Mouse (Mus musculus): ENCODE measurements around the gene Isg20l2.
A peak's percentile ranks its signal among the peaks of the same experiment; 100 is the strongest.

The Isg20l2 gene

DNA sequence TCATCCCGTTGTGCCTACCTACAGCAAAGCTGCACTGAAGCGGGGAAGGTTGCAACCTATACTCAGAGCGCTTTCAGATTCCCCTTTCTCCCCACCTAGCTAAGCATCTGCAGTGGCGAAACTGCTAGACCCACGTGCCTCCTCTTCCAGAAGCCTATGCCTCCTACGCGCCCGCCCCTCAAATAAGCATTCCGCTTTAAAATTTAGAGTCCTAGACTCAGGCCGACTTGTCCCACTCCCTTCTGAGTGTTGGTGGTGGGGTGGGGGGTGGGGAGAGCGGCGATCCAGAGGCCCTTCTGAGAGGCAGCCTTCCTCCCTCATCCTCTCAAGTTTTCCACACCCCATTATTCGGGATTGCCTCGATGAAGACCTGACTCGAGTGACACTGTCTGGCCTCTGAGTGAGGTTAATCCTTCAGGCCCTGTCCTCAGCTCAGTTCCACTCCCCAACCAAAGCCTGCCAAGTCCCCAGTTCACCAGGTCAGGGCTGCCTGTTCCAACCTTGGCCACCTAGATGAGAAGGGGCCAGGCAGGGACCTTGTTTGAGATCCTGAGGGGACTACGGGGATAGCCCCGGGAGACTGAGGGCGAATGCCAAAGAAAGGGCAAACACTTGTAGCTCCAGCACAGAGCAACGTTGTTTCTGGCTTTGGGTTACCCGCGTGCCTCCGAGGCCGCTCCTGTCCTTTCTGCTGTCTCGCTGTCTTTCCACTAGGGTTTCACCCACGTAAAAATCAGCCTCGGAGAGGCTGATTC lies 17.1 kb downstream of the Isg20l2 start:
- DNase-seq (ENCODE audit: extremely low spot score, low spot score), result peak; percentile 78

DNA sequence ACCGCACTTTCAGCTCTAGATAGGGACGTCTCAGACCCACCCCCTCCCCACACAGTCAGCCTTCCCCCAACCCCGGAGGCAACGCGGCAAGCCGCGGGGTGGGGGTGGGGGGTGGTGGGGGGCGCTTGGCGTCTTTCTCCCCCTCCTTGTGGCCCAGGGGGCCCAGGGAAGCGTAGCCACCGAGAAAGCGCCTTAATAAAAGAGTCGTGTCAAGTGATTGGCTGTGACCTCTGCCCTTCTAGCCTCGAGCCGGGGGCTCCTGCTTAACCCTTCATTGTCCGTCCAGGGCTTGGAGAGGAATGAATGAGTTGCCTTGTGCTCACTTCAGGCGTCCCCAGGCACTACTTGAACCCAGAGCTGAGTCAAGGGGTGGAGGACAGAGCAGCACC lies 17.7 kb downstream of the Isg20l2 start:
- peak; percentile 86 for DNase-seq (ENCODE audit: extremely low spot score, low spot score)

DNA sequence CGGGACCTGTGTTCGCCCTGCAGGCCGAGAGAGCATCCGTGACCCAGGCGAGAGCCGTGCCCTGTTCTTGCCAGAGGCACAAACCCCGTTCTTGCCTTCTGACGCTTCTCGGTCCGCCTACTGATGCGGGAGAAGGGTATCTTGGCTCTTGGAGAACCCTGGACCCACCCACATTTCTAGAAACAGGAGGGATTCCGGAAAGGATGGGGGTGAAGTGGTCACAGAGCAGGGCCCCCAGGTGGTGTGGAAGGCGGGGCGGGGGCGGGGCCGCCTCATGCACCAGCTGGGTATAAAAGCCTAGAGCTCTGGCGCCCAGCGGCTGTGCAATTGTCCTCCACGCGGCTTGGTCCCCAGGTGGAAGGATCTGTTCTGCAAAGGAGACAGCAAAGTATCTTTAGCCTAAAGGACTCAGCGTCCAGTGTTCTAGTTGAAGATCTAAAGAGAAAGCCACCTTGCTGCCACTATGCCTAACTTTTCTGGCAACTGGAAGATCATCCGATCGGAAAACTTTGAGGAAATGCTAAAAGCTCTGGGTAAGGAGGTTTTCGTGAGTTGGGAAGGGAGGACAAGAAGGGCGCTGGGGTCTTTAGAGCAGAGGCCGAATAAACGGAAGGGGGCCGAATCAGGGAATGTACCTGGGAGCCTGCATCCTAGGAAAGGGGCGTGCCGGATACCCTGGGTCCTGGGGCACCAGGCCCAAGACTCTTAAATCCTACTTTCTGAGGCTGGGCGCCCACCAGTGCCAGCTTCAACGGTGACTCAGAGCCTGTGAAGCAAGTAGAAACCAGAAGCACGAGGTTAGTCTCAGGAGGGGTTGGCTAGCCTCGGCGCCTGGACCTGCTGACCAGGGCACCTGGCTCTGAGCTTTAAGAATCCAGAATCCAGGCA lies 18.5 kb downstream of the Isg20l2 start, which contains the start of gene Crabp2:
TSS of gene Crabp2 (plus strand) at position 289 of the 888 bp plus-strand sequence.
- DNase-seq (ENCODE audit: extremely low spot score, low spot score), result peak; percentile 82

DNA sequence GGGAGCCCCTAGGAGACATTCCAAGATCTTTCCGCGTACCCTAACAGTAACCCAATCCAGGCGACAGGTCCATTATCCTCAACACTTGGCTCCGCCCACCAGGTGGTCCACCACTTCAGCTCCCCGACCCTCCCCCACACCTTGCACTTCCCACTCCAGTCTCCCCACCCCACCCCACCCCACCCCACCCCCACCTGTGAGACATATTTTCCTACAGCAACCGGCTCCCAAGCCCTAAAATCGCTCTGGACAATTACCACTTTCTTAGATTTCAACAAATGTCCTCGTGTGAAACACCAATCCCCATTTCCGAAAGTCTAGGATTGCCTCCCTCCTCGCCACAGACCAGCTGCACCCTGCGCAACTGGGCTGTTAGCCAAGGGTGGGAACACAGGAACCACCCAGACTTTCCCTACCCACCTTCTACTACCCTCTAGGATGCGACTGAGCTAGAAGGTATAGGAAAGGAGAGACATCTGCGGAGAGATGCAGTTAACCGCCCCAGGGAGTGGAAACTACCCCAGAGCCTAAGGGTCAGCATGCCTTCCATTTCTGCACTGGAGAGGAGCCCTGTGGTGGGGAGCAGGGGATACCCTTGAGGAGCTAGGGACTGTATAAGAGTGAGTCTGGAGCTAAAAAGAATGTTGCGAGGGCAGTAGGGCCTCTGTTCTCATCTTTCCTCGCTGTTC lies 19.3 kb downstream of the Isg20l2 start:
- DNase-seq (ENCODE audit: extremely low spot score, low spot score), result peak; percentile 55

DNA sequence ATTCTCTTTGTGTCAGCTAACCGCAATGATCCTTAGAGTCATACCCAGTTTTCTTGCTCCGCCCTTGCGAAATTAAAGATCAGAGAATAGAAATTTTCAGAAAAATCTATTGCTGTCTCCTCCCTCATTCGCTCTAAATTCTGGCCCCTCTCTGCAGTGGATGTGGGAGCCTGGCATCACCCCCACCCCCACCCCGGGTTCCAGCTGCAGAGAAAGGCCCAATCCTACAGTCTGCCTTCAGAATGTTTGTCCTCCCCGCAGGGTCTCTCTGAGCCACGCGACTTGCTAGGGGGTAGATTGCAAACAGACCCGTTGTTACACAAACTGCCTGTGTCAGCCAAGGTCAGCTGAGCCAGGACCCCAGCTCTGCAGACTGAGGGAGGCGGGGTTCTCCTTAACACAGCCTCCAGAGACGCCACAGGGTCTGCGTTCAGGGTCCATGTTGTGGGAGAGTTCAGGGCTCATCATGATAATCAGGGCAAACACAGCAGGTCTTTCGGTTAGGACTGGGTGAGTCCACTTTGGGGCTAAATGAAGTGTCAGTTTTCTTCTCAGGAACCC lies 19.9 kb downstream of the Isg20l2 start:
- peak; percentile 61 for DNase-seq (ENCODE audit: extremely low spot score, low spot score)

DNA sequence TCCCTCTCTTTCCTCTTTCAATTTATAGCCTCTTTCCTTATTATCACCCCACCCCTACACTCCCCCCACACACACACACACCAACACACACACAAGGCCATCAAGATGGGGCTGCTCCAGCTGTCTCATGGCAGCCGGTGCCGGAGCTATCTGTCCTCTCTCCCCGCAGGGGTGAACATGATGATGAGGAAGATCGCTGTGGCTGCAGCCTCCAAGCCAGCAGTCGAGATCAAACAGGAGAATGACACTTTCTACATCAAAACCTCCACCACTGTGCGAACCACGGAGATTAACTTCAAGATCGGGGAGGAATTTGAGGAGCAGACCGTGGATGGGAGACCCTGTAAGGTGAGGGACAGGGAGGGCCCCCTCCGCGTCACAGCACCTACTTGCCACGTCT lies 21.8 kb downstream of the Isg20l2 start:
- DNase-seq (ENCODE audit: extremely low spot score, low spot score), result no peak

DNA sequence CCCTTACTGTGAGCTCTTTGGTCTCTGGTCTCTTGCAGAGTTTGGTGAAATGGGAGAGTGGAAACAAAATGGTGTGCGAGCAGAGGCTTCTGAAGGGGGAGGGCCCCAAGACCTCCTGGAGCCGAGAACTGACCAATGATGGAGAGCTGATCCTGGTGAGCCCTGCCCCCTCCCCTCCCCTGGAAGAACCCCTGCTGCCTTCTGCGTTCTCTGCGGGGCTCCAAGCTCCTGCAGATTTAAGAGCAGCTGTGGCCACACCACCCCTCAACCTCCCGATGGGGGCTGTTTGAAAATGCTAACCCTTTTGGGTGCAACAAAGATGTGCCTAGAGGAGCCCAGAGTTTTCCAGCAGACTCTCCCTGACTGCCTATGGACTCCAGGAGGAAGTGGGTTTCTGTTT lies 22.3 kb downstream of the Isg20l2 start:
- DNase-seq (ENCODE audit: extremely low spot score, low spot score), result peak; percentile 45

DNA sequence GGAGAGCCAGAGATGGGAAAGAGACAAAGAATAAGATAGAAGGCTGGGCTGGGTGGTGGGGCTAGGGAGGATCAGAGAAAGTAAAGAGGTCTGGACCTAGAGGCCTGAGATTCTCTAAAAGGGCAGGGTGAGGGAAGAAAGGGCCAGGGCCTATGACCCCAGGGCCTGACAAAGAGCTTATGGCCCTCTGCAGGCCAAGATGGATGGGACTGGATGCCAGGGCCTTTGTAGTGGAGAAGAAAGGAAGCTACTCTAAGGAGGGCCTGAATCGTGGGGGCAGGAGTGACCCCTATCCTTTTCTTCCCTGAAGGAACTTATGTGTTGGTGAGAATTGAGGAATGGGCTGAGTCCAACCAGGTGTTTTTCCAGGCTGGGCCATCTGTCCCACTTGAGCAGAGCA lies 27.9 kb downstream of the Isg20l2 start:
- peak; percentile 64 for DNase-seq (ENCODE audit: extremely low spot score, low spot score)

DNA sequence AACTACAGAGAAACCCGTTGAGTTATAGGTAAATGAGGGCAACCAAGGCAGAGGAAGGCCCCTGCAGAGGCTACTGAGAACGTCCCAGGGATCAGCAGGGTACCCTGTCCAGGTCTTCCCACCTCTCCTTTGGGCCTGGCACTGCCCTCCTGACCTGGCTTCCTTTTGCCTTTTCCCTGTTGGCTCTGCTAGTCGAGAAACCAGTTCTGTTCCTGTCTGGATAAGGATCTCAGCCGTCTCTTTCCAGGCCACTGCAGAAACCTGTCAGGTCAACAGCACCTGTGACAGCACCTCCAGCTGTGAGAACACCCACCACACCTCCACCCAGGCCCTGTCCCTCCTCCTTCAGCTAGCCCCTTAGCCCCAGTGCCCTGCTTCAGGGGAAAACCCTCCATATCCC lies 28.4 kb downstream of the Isg20l2 start:
- DNase-seq (ENCODE audit: extremely low spot score, low spot score), result no peak

DNA sequence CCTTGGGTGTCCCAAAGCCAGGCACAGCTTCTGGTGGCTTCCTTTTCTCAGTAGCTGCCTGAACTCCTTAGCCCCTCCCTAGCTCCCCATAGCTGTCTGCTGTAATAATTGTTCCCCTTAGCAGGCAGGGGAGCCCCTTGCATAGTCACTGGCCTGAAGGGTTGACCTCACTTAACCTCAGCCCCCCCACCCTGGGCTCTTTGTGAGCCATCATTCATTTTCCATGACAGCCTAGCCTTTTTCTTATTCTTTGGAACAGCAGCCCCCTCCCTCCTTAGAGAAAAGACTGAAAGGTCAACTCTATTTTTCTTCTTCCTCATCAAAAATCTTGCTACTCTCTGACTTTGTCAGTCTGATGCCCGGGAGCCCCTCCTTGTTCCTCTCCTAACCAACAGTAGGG lies 28.9 kb downstream of the Isg20l2 start:
- peak; percentile 65 for DNase-seq (ENCODE audit: extremely low spot score, low spot score)

DNA sequence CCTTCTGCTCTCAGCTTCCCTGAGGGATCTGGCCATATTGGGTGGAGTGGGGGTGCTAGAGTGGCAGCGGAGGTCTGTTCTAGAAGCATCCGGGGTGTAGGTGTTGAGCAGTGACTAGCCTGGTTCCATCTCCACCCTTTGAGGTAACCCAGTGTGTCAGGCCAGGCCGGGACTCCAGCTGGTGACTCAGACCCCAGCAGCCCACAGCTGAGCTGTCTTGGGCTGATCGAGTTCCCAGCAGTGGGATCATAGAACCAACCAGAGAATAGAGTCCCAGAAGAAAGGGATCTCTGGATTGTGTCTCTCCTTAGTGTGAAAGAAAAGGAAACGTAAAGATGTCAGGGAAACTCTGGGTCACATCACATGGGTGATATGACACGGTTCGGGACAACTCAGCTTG lies 29.3 kb downstream of the Isg20l2 start:
- peak; percentile 46 for DNase-seq (ENCODE audit: extremely low spot score, low spot score)

DNA sequence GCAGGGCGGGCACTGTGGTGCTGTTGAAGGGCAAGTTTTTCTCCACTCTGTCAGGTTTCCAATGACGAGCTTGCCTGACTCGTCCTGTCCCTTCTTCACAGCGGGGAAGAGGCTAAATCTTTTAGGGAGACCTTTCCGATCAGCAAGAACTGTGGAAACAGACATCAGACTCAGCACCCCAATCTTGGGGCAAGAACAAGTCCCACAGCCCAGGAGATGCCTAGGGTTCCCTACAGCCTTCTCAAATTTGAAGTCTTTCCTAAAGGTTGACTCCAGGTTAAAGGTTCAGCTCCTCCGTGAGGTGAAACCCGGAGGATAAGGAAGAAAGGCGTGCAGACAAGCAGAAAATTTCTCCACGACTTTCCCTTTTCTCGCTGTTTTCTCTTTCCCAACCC lies 30.1 kb downstream of the Isg20l2 start:
- DNase-seq (ENCODE audit: extremely low spot score, low spot score), result no peak

DNA sequence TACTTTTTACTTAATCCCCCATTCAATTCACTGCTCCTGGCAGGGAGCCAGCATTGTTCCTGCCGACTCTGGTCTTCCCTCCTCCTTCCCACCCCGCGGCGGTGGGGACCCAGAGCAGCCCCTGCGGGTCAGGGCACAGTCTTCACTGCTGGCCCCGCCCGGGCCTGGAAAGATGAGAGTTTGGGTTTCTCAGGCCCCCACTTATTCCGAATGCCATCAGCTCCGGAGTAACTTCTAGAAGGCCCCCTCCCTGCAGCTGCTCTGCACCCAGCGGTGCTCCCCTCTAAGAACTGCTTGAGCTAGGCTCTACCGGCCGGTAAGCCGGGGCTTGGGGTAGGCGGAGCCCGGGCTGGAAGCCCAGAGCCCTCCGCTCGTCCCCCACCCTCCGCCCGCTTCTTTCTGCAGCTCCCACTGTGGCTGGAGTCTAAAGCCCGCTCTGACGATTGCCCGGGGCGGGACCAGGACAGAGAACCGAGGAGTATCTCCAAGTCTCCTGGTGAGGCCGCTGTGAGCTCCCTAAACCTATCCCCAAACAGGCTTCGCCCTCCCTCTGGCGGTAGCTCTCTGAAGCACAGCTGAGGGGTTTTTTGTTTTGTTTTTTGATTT lies 30.6 kb downstream of the Isg20l2 start:
- DNase-seq (ENCODE audit: extremely low spot score, low spot score), result peak; percentile 90

DNA sequence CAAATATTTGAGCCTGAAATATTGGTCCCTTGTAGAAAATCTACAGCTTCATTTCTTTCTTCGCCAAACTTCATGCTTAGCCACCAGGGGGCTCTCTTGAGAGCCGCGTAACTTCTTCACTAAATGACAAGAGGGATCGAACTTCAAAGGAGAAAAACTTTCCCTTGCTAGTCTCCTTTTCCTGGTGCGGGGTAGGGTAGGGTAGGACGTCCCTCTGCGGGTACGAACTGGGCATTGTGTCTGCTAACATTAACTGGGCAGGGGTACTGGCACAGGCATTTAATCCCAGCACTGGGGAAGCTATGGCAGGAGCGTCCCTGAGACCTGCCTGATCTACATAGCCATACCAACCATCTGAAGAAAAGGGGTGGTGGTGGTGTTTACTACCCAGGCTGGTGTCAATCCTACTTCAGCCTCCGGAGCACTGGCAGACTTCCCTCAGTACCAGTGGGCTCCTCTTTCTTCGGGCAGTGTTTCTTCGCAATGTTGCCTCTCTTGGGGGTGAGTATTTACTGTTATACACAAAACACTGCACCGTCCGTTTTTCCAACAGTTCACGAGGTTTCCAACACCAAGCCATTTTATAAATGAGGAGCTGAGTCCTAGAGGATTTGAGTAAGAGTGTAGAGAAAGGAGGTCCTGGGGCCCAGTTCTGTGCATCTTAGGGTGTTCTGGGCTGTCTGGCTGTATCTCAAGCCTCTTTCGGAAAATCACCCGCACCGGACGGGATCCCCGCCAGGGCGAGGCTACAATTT lies 40.2 kb downstream of the Isg20l2 start:
- DNase-seq (ENCODE audit: extremely low spot score, low spot score), result peak; percentile 80

DNA sequence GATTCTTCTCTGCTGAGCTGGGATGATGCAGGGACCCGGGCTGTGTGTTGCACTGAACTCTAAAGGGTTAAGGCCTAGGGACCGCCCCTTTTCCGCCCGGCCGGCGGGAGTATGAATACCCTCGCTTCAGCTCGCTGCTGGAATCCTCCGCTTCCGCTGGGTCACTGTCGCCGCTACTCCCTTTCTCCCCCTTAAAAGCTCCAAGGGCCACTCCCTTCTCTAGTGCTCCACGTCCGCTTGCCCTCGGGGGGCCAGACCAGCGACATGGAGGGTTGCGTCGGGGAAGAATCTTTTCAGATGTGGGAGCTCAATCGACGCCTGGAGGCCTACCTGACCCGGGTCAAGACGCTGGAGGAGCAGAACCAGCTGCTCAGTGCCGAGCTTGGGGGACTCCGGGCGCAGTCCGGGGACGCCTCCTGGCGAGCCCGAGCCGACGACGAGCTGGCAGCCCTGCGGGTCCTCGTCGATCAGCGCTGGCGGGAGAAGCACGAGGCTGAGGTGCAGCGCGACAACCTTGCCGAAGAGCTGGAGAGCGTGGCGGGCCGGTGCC lies 40.9 kb downstream of the Isg20l2 start, which contains the start of gene Nes:
TSS of gene Nes (plus strand) at position 140 of the 550 bp plus-strand sequence.
- peak; percentile 92 for DNase-seq (ENCODE audit: extremely low spot score, low spot score)

DNA sequence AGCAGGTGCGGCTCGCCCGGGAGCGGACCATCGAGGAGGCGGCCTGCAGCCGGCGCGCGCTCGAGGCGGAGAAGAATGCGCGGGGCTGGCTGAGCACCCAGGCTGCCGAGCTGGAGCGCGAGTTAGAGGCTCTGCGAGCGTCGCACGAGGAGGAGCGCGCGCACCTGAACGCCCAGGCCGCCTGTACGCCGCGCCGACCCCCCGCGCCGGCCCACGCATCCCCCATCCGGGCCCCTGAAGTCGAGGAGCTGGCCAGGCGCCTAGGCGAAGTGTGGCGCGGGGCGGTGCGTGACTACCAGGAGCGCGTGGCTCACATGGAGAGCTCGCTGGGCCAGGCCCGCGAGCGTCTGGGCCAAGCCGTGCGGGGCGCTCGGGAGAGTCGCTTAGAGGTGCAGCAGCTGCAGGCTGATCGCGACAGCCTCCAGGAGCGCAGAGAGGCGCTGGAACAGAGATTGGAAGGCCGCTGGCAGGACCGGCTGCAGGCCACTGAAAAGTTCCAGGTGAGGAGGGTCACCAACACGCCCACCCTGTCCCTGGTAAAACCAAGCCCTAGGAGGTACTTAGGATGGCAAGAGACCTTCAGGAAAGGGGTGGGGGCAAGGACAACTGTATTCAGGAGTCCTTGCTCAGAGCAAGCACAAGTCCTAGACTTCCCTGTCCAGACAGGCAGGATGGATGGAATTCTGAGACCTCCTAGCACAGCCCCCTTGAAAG lies 41.5 kb downstream of the Isg20l2 start:
- DNase-seq (ENCODE audit: extremely low spot score, low spot score), result peak; percentile 57

DNA sequence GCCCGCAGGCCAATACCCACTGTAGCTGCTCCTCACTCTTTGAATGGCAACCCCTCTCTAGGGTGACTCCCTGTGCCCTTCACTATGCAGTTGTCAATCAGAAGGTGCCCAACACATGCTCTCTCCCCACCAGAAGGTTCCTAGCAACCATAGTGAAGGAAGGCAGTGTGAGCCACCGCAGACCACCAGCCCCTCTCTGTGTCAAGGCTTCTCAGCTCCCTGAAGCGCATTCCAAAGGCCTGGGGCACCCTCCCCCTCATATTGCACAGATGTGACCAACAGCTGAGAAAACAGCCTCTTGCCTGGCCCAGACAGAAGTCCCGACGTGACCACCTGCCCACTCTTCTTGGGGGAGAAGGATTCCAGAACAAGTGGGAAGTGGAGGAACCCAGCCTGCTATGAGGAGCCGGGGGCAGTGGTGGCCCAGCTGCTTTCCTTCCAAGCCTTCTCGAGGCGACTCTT lies 42.1 kb downstream of the Isg20l2 start:
- DNase-seq (ENCODE audit: extremely low spot score, low spot score), result peak; percentile 59

DNA sequence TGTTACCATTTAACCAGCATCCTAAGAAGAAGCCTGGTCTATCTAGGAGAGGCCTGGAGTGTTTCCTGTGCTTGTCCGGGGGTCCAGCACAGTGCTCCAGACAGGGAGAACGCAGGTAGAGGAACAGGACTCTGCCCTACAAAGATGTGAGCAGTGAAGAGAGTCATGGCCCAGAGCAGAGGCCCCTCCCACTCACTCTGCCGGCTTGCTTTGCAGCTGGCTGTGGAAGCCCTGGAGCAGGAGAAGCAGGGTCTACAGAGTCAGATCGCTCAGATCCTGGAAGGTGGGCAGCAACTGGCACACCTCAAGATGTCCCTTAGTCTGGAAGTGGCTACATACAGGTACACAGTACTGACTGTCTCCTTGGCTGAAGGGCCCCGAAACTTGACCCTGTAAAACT lies 42.7 kb downstream of the Isg20l2 start:
- peak; percentile 40 for DNase-seq (ENCODE audit: extremely low spot score, low spot score)
